In the genomic region with DNA sequence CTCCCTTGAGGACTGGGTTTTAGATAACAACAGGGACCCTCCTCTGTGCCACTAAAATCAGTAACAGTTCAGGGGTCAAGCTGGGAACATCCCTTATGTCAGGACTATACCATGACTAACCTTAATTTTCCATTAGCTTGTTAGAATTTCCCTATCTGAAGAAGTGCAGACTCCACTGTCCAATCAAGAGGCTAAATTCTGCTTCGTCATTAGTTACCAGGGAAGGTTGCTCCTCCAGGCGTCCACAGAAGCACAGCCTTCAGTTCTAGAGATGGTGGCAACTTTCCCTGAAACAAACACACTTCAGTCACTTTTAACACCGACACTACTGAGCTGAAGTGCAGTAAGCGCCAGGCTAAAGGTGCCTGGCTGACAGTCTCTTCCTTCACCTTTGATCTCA, we compare ENCODE assay signal across 9 mouse cellular contexts. TPM values are rescaled to one million over a fixed set of nuclear protein-coding genes. Genes with fewer than 3 reads are reported as not detected.
A peak's percentile ranks its signal among the peaks of the same experiment; 100 is the strongest.
DNase-seq lines count a peak whose midpoint lies in the region; ATAC-seq and TF ChIP-seq lines count a peak whose summit lies in the region.
"Had no signal": no experiment of that assay in that cellular context is flagged by ENCODE, and none has a peak within 500 bp of the region (broad histone marks: within the 10 kb centered on the region; RNA-seq: fewer than 3 reads in every experiment).

No protein-coding gene starts in this region.

- no peaks in the 10 kb centered on the region for H3K36me3 ChIP-seq in kidney, postnatal 0 days (ENCODE audit: insufficient read depth, low read length)
- H3K36me3 ChIP-seq in lung, embryonic 16.5 days (ENCODE audit: control insufficient read depth, insufficient read depth, low read length), result no peaks in the 10 kb centered on the region

- no peak overlapping the region for H3K9ac ChIP-seq in kidney, postnatal 0 days (ENCODE audit: low read depth, low read length)
- no peak overlapping the region for H3K9ac ChIP-seq in lung, embryonic 16.5 days (ENCODE audit: low read length)

- peaks cover 1% of the 10 kb centered on the region; the same call in 1 of the 2 replicates for H3K4me1 ChIP-seq in bone marrow, adult 2 months (ENCODE audit: control insufficient read depth, insufficient read depth, low read length)
- H3K4me1 ChIP-seq in kidney, postnatal 0 days (replicated peaks; ENCODE audit: insufficient read depth, low read length), result no peaks in the 10 kb centered on the region
- H3K4me1 ChIP-seq in lung, embryonic 16.5 days (replicated peaks; ENCODE audit: control insufficient read depth, insufficient read depth, low read length), result no peaks in the 10 kb centered on the region; the same call in 1 of the 2 replicates

- H3K27me3 ChIP-seq in kidney, postnatal 0 days (ENCODE audit: insufficient read depth, low read length), result no peaks in the 10 kb centered on the region
- peaks cover 3% of the 10 kb centered on the region for H3K27me3 ChIP-seq in lung, embryonic 16.5 days (ENCODE audit: control insufficient read depth, insufficient read depth, low read depth, low read length)

- no peak for TF ChIP-seq POLR2A in bone marrow, adult 2 months (IDR thresholded peaks at IDR 0.05; ENCODE audit: borderline replicate concordance, control insufficient read depth, low read depth, low read length)

- peak; percentile 26 to 35 for DNase-seq in cerebellum, adult 18-20 months
- no peak for DNase-seq in cerebellum, adult 11-12 months
- peak; percentile 81 for DNase-seq in 416B (ENCODE audit: low read depth)
- peak; percentile 36 to 62 for DNase-seq in frontal cortex, postnatal 14 days (ENCODE audit: low spot score in 2 of 2)
- peak; percentile 91 for DNase-seq in kidney, postnatal 0 days (ENCODE audit: low spot score)
- peak; percentile 61 to 67 for DNase-seq in spleen, adult 18-20 months

- no peak overlapping the region for H3K4me2 ChIP-seq in kidney, postnatal 0 days (ENCODE audit: low read length)
- H3K4me2 ChIP-seq in lung, embryonic 16.5 days (ENCODE audit: low read depth, low read length), result no peak overlapping the region

- no peaks in the 10 kb centered on the region for H3K9me3 ChIP-seq in kidney, postnatal 0 days (replicated peaks; ENCODE audit: low read length)
- H3K9me3 ChIP-seq in lung, embryonic 16.5 days (ENCODE audit: control insufficient read depth, low read length), result no peaks in the 10 kb centered on the region

- no peak overlapping the region for H3K4me3 ChIP-seq in bone marrow, adult 2 months (replicated peaks; ENCODE audit: control insufficient read depth, low read depth, low read length)
- H3K4me3 ChIP-seq in kidney, postnatal 0 days (replicated peaks; ENCODE audit: low read depth, low read length), result no peak overlapping the region
- no peak overlapping the region for H3K4me3 ChIP-seq in lung, embryonic 16.5 days (ENCODE audit: low read length)

- 24% methylated on average over 4 of the region's 4 CpGs for WGBS in bone marrow, adult 2 months
- 6% methylated on average over 4 of the region's 4 CpGs for WGBS in kidney, postnatal 0 days
- 12% methylated on average over 4 of the region's 4 CpGs for WGBS in lung, embryonic 16.5 days

- no peak for TF ChIP-seq CTCF in bone marrow, adult 2 months (IDR thresholded peaks at IDR 0.05; ENCODE audit: control insufficient read depth, insufficient read depth, low read length)
- no peak for TF ChIP-seq CTCF in kidney, postnatal 0 days (IDR thresholded peaks at IDR 0.05; ENCODE audit: low read depth)

- H3K27ac ChIP-seq in bone marrow, adult 2 months (ENCODE audit: control insufficient read depth, insufficient read depth, low read depth, low read length, poor library complexity), result peak overlapping the region; percentile 84
- H3K27ac ChIP-seq in kidney, postnatal 0 days, result no peak overlapping the region
- H3K27ac ChIP-seq in lung, embryonic 16.5 days (ENCODE audit: low read length), result no peak overlapping the region

- ATAC-seq in kidney, postnatal 0 days (replicated peaks; ENCODE audit: low FRiP score, low read depth), result peak; percentile 77
- peak; percentile 61; the same call in 1 of the 2 replicates for ATAC-seq in lung, embryonic 16.5 days (ENCODE audit: low read depth)

RNA-seq across cellular contexts. Expression of gene H2-Eb1, which starts 0.9 kb away (rescaled TPM):
- polyA plus RNA-seq in bone marrow, adult 2 months (2011; ENCODE audit: insufficient read depth, insufficient read length, low replicate concordance, missing spikeins), result 32.6 and 82.7 TPM in 2 replicates
- 13.6 and 14.3 TPM in 2 replicates for polyA plus RNA-seq in kidney, postnatal 0 days (2015; fragmentation: Nextera tagmentation; extraction: Ambion mirVana)
- 6.5 and 13.5 TPM in 2 replicates for polyA plus RNA-seq in lung, embryonic 16.5 days (2015; fragmentation: Nextera tagmentation; extraction: Ambion mirVana)
- polyA plus RNA-seq: C2C12 had no signal

RNA-seq across cellular contexts. Expression of gene H2-Aa, which starts 17.1 kb away (rescaled TPM):
- 65.0 and 143 TPM in 2 replicates for polyA plus RNA-seq in bone marrow, adult 2 months (2011; ENCODE audit: insufficient read depth, insufficient read length, low replicate concordance, missing spikeins)
- 5.9 and 6.0 TPM in 2 replicates for polyA plus RNA-seq in kidney, postnatal 0 days (2015; fragmentation: Nextera tagmentation; extraction: Ambion mirVana)
- 9.0 and 18.1 TPM in 2 replicates for polyA plus RNA-seq in lung, embryonic 16.5 days (2015; fragmentation: Nextera tagmentation; extraction: Ambion mirVana)
- polyA plus RNA-seq: C2C12 had no signal

RNA-seq across cellular contexts. Expression of gene H2-Eb2, which starts 20.7 kb away (rescaled TPM):
- polyA plus RNA-seq in bone marrow, adult 2 months (2011; ENCODE audit: insufficient read depth, insufficient read length, low replicate concordance, missing spikeins), result 0.29 and 0.60 TPM in 2 replicates
- polyA plus RNA-seq in kidney, postnatal 0 days (2015; fragmentation: Nextera tagmentation; extraction: Ambion mirVana), result 0.06 TPM in 1 of 2 replicates, not detected in the other
- 0.04 TPM in 1 of 2 replicates, not detected in the other for polyA plus RNA-seq in lung, embryonic 16.5 days (2015; fragmentation: Nextera tagmentation; extraction: Ambion mirVana)
- polyA plus RNA-seq: C2C12 had no signal

RNA-seq across cellular contexts. Expression of gene H2-Ab1, which starts 47.3 kb away (rescaled TPM):
- polyA plus RNA-seq in bone marrow, adult 2 months (2011; ENCODE audit: insufficient read depth, insufficient read length, low replicate concordance, missing spikeins), result 73.7 and 175 TPM in 2 replicates
- 48.2 and 49.7 TPM in 2 replicates for polyA plus RNA-seq in kidney, postnatal 0 days (2015; fragmentation: Nextera tagmentation; extraction: Ambion mirVana)
- 15.1 and 36.2 TPM in 2 replicates for polyA plus RNA-seq in lung, embryonic 16.5 days (2015; fragmentation: Nextera tagmentation; extraction: Ambion mirVana)
- polyA plus RNA-seq: C2C12 had no signal

RNA-seq across cellular contexts. Expression of gene Btnl2, which starts 49.9 kb away (rescaled TPM):
- 1.1 and 1.8 TPM in 2 replicates for polyA plus RNA-seq in bone marrow, adult 2 months (2011; ENCODE audit: insufficient read depth, insufficient read length, low replicate concordance, missing spikeins)
- polyA plus RNA-seq in kidney, postnatal 0 days (2015; fragmentation: Nextera tagmentation; extraction: Ambion mirVana), result 0.04 TPM in 1 of 2 replicates, not detected in the other
- 0.09 TPM in 1 of 2 replicates, not detected in the other for polyA plus RNA-seq in lung, embryonic 16.5 days (2015; fragmentation: Nextera tagmentation; extraction: Ambion mirVana)
- polyA plus RNA-seq: C2C12 had no signal
